8 mouse cellular contexts compared by ENCODE assay signal in the genomic region with DNA sequence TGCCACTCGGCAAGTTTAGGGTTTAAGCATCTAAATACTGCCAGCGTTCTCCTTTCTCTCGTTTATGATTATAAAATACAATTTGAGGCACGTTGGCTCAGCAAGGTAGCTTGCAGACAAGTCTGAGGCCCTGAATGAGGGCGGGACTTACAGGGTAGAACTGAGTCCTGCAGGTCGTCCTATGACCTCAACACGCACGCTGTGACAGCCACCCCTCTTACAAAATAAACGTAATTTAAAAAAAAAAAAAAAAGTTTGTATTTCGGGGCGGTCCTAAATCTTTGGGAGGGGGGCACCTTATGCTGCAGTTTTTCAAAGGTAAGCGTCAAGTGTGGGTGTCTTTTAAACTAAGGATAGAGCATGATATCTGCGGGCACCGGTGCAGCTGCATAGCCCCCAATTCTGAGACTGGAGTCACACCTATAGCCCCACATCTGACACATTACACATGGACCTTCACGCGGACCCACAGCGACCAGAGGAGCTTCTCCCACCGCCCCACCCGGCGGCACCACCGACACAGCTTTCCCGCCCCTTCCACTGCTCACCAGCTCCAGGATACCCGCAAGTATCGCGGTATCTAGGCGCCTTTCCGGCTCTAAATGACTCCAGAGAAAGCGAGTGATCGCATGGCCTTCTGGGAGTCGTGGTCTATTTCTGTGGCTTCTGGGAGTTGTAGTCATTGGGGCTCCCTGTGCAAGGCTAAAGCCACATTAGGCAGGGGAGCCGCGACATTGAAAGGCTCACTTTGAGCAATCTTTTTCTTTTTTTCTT. TPM values are rescaled to one million over a fixed set of nuclear protein-coding genes. Genes with fewer than 3 reads are reported as not detected.
A peak's percentile ranks its signal among the peaks of the same experiment; 100 is the strongest.
DNase-seq lines count a peak whose midpoint lies in the region; ATAC-seq and TF ChIP-seq lines count a peak whose summit lies in the region.

Gene Ppcdc, minus strand, starts transcription at position 603 of the 774 bp plus-strand sequence.

- intact Hi-C loops in heart, postnatal 36 days (cut with DNase I): loop anchor here (5.0 kb wide), 2 partner anchors 292 to 362 kb away; partner anchors contain the start of gene Neil1

- H3K4me3 ChIP-seq in G1E (ENCODE audit: low read depth, low read length): peak within 1 kb of the TSS; percentile 72
- H3K4me3 ChIP-seq in forebrain, embryonic 16.5 days (replicated peaks; ENCODE audit: low read length): peak within 1 kb of the TSS; percentile 64
- H3K4me3 ChIP-seq in layer of hippocampus, adult 2 months: peak within 1 kb of the TSS; percentile 61
- H3K4me3 ChIP-seq in lung, embryonic 14.5 days (ENCODE audit: low read depth, low read length): peak within 1 kb of the TSS; percentile 40
- H3K4me3 ChIP-seq in olfactory bulb, adult 2 months (ENCODE audit: insufficient read depth, low read depth, low read length): peak within 1 kb of the TSS; percentile 62
- peak within 1 kb of the TSS; percentile 99 for H3K4me3 ChIP-seq in thymus, adult 2 months (ENCODE audit: control insufficient read depth, insufficient read depth, low read length)

- H3K4me2 ChIP-seq in forebrain, embryonic 16.5 days (ENCODE audit: low read length): peak within 1 kb of the TSS; percentile 55
- H3K4me2 ChIP-seq in lung, embryonic 14.5 days: peak within 1 kb of the TSS; percentile 64

- H3K9ac ChIP-seq in forebrain, embryonic 16.5 days (replicated peaks; ENCODE audit: low read depth, low read length): peak within 1 kb of the TSS; percentile 74
- H3K9ac ChIP-seq in lung, embryonic 14.5 days: peak within 1 kb of the TSS; percentile 45

- H3K4me1 ChIP-seq in G1E (ENCODE audit: insufficient read depth, low read depth, low read length): peaks cover 44% of the 10 kb centered on the region
- H3K4me1 ChIP-seq in forebrain, embryonic 16.5 days (replicated peaks; ENCODE audit: control insufficient read depth, insufficient read depth, low read length): peaks cover 6% of the 10 kb centered on the region
- H3K4me1 ChIP-seq in lung, embryonic 14.5 days (ENCODE audit: insufficient read depth): no peaks in the 10 kb centered on the region; the same call in 1 of the 2 replicates
- H3K4me1 ChIP-seq in olfactory bulb, adult 2 months (ENCODE audit: control insufficient read depth, insufficient read depth, low read length): no peaks in the 10 kb centered on the region
- H3K4me1 ChIP-seq in thymus, adult 2 months (replicated peaks; ENCODE audit: control insufficient read depth, insufficient read depth, low read length): peaks cover 8% of the 10 kb centered on the region

- TF ChIP-seq CTCF in G1E (IDR thresholded peaks at IDR 0.05; ENCODE audit: low read depth, low read length): no peak
- TF ChIP-seq CTCF in layer of hippocampus, adult 2 months (conservative IDR thresholded peaks at IDR 0.05): no peak
- no peak for TF ChIP-seq CTCF in lung, embryonic 14.5 days (IDR thresholded peaks at IDR 0.05; ENCODE audit: low read depth)
- TF ChIP-seq CTCF in olfactory bulb, adult 2 months (IDR thresholded peaks at IDR 0.05; ENCODE audit: insufficient read depth, low read depth, low read length): no peak
- TF ChIP-seq CTCF in thymus, adult 2 months (IDR thresholded peaks at IDR 0.05; ENCODE audit: borderline replicate concordance, control insufficient read depth, extremely low read depth, insufficient read depth, low read length, poor library complexity): 0 out of 2 replicates have a peak, but pooled peaks have one; percentile 32

- 3% methylated on average over 32 of the region's 32 CpGs for WGBS in forebrain, embryonic 16.5 days
- 2% methylated on average over 32 of the region's 32 CpGs for WGBS in lung, embryonic 14.5 days
- 1% methylated on average over 32 of the region's 32 CpGs for WGBS in olfactory bulb, adult 2 months
- WGBS in thymus, adult 2 months: 1% methylated on average over 32 of the region's 32 CpGs

- peaks cover 34% of the 10 kb centered on the region for H3K36me3 ChIP-seq in G1E (replicated peaks)
- H3K36me3 ChIP-seq in forebrain, embryonic 16.5 days (ENCODE audit: control insufficient read depth, insufficient read depth): peaks cover 13% of the 10 kb centered on the region
- H3K36me3 ChIP-seq in lung, embryonic 14.5 days (ENCODE audit: insufficient read depth): peaks cover 3% of the 10 kb centered on the region; the same call in 1 of the 2 replicates
- no peaks in the 10 kb centered on the region for H3K36me3 ChIP-seq in thymus, adult 2 months (ENCODE audit: control insufficient read depth, insufficient read depth, low read length)

- H3K27ac ChIP-seq in forebrain, embryonic 16.5 days (ENCODE audit: low read length): peak within 1 kb of the TSS; percentile 66; the same call in 1 of the 2 replicates
- peak within 1 kb of the TSS; percentile 91 for H3K27ac ChIP-seq in layer of hippocampus, adult 2 months
- peak within 1 kb of the TSS; percentile 6; the same call in 1 of the 2 replicates for H3K27ac ChIP-seq in lung, embryonic 14.5 days (ENCODE audit: low read depth)
- H3K27ac ChIP-seq in olfactory bulb, adult 2 months (ENCODE audit: insufficient read depth, low read depth, low read length): peak within 1 kb of the TSS; percentile 29; the same call in 1 of the 2 replicates
- peak within 1 kb of the TSS; percentile 82 for H3K27ac ChIP-seq in thymus, adult 2 months (ENCODE audit: control insufficient read depth, insufficient read depth, low read length)

- H3K27me3 ChIP-seq in G1E (ENCODE audit: insufficient read depth, low read length): peaks cover 5% of the 10 kb centered on the region
- H3K27me3 ChIP-seq in forebrain, embryonic 16.5 days (replicated peaks; ENCODE audit: control insufficient read depth, insufficient read depth, low read length): no peaks in the 10 kb centered on the region
- no peaks in the 10 kb centered on the region for H3K27me3 ChIP-seq in lung, embryonic 14.5 days (ENCODE audit: insufficient read depth, low read length)
- H3K27me3 ChIP-seq in thymus, adult 2 months (ENCODE audit: control insufficient read depth, insufficient read depth, low read length): no peaks in the 10 kb centered on the region

- H3K9me3 ChIP-seq in G1E (replicated peaks): no peaks in the 10 kb centered on the region
- no peaks in the 10 kb centered on the region for H3K9me3 ChIP-seq in forebrain, embryonic 16.5 days (ENCODE audit: control insufficient read depth, low read length)
- no peaks in the 10 kb centered on the region for H3K9me3 ChIP-seq in lung, embryonic 14.5 days (ENCODE audit: low read depth, low read length)

- peak; percentile 91 for ATAC-seq in G1E (ENCODE audit: extremely low read depth, insufficient number of reproducible peaks, low FRiP score, poor library complexity, severe bottlenecking)
- ATAC-seq in forebrain, embryonic 16.5 days: peak; percentile 99
- ATAC-seq in lung, embryonic 14.5 days (ENCODE audit: insufficient read depth): peak; percentile 96

- peak; percentile 91 for TF ChIP-seq POLR2A in olfactory bulb, adult 2 months (IDR thresholded peaks at IDR 0.05; ENCODE audit: insufficient read depth, low read depth, low read length)
- TF ChIP-seq POLR2A in thymus, adult 2 months (IDR thresholded peaks at IDR 0.05; ENCODE audit: control insufficient read depth, extremely low read depth, insufficient read depth, low read length, poor library complexity): peak; percentile 86

- DNase-seq in G1E (ENCODE audit: low spot score): peak; percentile 96
- DNase-seq in cerebellum, adult 18-20 months: peak; percentile 87 to 95
- DNase-seq in heart, postnatal 36 days: peak; percentile 84 to 87
- peak; percentile 93 to 96 for DNase-seq in layer of hippocampus, adult 2 months (ENCODE audit: low spot score in 2 of 2)
- peak; percentile 99 for DNase-seq in lung, embryonic 14.5 days
- peak; percentile 94 for DNase-seq in thymus, adult 2 months

RNA-seq across cellular contexts. Expression of gene Ppcdc, which starts in this region (rescaled TPM):
- total RNA-seq in G1E (2014; fragmentation: Nextera tagmentation) (55.0 and 58.6 TPM in 2 replicates), G1E (2017) (26.0 and 29.9 TPM in 2 replicates)
- polyA plus RNA-seq in G1E (2012): 3.0 and 8.5 TPM in 2 replicates
- 24.0 and 26.9 TPM in 2 replicates for polyA plus RNA-seq in forebrain, embryonic 16.5 days (2015; fragmentation: Nextera tagmentation; extraction: Ambion mirVana)
- 1 to 10 TPM; 8.2 to 8.8 TPM for total RNA-seq in heart, postnatal 36 days (2021)
- 10 to 100 TPM; 16.5 to 16.9 TPM for total RNA-seq in layer of hippocampus, adult 2 months (2021)
- 22.5 and 23.7 TPM in 2 replicates for polyA plus RNA-seq in lung, embryonic 14.5 days (2014; fragmentation: Nextera tagmentation; extraction: Ambion mirVana)
- not detected in 2 replicates for polyA plus RNA-seq in olfactory bulb, adult 2 months (2012; ENCODE audit: insufficient read depth, insufficient read length, low replicate concordance, missing spikeins)
- 73.8 and 82.9 TPM in 2 replicates for polyA plus RNA-seq in thymus, adult 2 months (2012; rRNA removed)

Comparison
In these comparisons a context has a peak if more than half of its experiments do, and no peak if none do; other contexts are left out.
1. Peak in every context shown above with its lines: DNase-seq, ATAC-seq, H3K4me3 ChIP-seq and H3K27ac ChIP-seq.
2. H3K4me3 ChIP-seq: peak in every context shown above with its lines; median percentile 99 in thymus, adult 2 months; 72 in G1E; 64 in forebrain, embryonic 16.5 days; 62 in olfactory bulb, adult 2 months; 61 in layer of hippocampus, adult 2 months; 40 in lung, embryonic 14.5 days.
3. H3K27ac ChIP-seq: peak in every context shown above with its lines; median percentile 91 in layer of hippocampus, adult 2 months; 82 in thymus, adult 2 months; 66 in forebrain, embryonic 16.5 days; 29 in olfactory bulb, adult 2 months; 6 in lung, embryonic 14.5 days.